Mouse (Mus musculus) lung, postnatal 25 days (tissue): ENCODE results near the gene Zdhhc14.
"Not testable (repeated sequence)": the region's sequence is repeated elsewhere in the genome, so short reads cannot be mapped to it uniquely, and the experiment has no call there.

Experiments used
- DNase-seq: peaks from one replicate; pipeline ENCODE4 v3.0.0; 2022; ENCODE audit warnings: low spot score

Zdhhc14 gene

DNA sequence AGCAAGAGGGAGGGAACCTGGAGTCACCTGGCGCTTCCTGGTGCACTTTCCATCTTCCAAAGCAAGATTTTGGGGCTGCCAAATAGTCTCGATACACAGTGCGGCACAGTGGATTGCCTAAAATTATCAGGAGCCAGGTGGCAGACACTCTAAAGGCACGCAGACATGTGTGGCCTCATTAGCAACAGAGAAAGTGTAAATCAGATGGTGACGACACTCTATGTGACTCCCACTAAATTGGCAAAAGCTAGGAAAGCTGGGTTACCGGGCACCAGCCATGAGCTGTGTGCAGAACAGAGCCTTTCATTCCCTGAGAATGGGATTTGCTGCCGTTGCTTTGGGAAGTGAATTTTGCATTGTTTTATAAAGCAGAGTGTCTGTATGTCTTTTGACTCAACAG is 115.0 kb downstream of the Zdhhc14 start:
- no peak for DNase-seq

DNA sequence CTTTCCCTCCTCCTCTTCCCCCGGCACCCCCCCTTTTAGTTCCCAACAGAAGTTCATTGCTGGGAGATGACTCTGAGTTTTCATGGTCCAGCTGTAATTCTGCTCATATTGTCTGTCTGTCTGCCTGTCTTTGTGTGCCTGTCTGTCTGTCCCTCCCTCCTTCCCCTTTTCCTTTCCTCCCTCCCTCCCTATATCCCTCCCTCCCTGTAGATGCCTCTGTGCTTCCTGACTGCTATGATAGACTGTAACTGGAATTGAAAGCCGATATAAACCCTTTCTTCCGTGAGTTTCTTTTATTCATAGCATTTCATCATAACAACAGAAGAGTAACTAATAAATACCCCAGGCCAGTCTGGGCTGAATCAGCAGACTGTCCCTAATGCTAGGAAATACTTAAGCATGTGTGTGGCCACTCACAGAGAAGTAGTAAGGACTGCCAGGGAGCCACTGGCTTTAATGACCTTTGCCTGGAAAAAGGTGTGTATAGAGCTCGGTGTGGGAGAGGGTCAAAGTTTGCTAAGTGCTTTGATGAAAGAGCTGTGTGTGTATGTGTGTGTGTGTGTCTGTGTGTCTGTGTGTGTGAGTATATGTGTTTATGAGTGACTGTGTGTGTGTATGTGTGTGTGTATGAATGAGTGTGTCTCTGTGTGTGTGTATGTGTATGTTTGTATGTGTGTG is 117.7 kb downstream of the Zdhhc14 start:
- no peak for DNase-seq

DNA sequence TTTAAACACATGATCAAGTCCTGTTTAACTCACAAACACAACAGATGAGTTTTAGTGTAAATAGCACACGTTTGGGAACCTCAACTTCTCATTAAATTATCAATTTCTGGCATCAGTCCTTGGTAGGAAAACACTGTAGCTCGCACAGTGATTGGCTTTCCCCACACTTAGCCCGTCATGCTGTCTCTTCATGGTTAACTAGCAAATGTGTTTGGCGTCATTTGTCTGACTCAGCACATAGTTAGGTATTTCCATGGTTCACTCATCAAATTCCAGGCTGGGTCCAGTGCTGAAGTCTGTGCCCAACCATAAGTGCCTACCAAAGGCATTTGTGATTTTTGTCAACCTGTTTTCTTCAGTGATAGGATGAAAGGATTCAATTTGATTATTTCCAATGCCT is 119.9 kb downstream of the Zdhhc14 start:
- no peak for DNase-seq

DNA sequence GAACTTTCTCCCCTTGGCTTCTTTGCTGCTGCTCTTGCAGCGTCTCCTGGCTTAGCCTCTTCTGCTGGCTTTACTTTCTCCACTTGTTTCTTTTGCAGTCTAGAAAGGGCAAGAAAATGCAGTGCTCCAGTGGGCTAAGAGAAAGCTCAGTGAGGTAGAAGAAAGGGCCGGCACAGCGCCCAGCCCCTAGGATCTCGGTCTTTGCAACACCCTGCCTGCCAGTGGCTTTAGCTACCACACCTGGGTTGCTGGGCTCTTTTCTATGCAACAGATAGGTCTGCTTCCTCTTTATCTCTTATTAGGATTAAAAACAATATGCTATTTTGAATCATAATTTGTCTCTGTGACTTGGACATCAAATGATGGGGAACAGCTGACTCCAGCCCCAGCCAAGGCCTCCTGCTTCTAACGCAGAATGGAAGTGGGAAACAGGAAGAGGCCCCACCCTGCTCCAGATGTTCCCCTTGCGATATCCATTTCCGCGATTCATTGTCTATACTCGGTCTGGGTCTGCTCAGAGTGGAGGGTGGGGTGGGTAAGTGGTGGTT is 122.5 kb downstream of the Zdhhc14 start:
- DNase-seq, result peak; percentile 44

DNA sequence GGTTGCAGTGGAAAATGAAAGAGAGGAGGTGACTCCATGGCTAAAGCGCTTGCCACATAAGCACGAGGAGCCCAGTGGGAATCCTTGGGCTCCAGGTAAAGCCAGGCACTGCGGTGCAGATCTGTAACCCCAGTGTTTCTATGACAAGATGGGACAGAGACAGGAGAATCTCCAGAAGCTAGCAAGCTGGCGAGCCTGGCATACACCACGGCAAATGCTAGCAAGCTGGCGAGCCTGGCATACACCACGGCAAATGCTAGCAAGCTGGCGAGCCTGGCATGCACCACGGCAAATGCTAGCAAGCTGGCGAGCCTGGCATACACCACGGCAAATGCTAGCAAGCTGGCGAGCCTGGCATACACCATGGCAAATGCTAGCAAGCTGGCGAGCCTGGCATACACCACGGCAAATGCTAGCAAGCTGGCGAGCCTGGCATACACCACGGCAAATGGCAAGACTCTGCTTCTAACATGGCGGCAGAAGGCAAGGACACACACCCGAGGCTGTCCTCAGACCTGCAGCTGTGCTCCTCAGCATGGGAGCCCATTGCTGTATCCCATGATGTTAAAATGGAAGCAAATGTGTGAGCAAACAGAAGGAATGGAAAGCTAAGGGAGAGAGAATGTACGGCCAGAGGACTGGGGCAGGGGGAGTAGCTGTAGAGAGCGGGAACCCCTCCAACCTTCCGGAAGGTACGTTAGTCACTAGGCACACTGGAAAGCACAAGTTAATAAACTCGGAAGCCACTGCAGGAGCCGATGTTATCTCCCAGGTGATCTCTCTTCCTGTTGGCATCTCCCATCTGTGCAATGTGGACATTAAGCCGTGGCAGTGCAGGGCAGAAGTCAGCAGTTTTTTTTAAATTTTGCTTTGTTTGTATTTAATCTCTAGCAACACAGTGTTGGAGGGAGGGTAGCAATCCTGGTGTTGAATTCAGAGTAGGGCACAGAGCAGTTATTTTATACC is 129.6 kb downstream of the Zdhhc14 start:
- DNase-seq, result no peak

DNA sequence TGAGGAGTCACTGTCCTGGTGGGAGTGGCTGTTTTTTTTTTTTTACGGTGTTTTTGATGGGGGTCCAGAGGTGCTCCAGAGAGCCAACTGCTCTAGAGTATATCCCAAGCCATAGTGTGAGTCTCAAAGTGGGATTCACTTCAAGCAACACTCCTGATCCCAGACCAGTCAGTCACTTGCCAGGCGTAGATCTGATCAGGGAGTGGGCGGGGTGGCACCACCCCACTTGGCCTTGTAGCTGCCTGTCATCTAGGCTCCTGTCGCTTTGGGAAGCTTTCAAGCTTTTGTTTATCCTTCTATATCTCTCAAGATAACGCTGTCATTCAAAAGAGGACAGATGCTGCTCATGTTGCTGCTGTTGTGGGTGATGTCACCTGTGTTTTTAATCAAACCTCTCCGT is 130.4 kb downstream of the Zdhhc14 start:
- DNase-seq, result no peak

DNA sequence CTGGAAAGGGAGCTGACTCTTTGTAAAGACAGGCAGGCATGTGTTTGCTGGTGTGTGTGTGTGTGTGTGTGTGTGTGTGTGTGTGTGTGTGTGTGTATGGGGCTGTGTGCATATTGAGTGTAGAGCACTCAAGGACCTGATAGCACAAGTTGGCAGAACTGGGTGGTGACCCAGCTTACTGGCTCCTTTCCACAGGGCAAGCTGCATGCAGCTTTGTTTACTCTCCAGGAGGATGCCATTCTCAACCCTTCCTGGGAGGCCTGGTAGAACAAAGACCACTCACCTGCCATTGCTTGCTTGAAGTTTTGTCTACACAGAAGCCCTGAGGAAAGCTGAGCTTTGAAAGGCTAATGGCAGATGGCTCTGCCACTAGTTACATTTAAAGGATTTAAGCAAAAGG is 130.8 kb downstream of the Zdhhc14 start:
- DNase-seq, result peak; percentile 42

DNA sequence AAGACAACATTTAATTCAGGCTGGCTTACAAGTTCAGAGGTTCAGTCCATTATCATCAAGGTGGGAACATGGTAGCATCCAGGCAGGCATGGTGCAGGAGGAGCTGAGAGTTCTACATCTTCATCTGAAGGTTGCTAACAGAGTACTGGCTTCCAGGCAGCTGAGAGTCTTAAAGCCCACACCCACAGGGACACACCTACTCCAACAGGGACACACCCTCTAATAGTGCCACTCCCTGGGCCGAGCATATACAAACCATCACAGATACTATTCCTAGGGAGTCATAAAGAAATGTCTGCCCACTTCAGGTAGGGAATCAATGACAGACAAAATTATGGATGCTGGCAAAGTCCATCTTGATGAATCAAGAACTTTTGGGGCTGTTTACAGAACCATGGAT is 132.5 kb downstream of the Zdhhc14 start:
- not testable (repeated sequence) for DNase-seq

DNA sequence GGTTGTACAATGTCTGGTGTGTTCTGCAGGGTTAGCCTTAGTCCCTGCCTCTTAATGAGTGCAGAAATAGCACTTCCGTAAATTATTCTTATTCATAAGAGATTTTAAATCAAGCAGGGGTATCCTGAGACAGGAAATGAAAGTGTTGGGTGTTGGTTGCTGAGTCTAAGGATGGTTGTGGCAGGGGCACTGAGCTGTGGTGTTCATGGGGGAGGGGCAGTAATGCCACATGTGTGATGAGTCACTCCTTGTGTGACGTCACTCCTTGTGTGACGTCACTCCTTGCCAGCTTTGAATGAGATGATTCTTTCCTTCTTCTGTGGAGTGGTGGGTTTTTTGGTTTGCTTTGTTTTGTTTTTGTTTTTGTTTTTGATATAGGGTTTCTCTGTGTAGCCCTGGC is 134.0 kb downstream of the Zdhhc14 start:
- no peak for DNase-seq

DNA sequence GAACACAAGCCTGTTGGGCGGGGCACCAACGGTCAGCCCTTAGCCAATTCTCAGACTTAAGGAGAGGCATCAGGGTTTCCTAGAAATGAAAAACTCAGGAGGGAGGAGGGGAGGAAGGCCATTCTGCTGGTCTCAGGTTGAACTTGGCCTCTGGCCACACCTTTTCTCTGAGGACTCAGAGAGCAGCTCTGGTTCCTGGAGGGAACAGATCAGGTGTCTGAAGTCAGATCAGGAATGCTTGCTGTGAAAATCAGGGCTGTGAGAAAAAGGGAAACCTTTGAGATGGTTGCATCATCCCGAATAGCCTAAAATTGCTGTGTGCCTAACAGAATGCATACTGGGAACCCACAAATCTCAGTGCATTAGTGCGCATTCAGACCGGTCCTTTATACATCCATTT is 135.3 kb downstream of the Zdhhc14 start:
- DNase-seq, result no peak

DNA sequence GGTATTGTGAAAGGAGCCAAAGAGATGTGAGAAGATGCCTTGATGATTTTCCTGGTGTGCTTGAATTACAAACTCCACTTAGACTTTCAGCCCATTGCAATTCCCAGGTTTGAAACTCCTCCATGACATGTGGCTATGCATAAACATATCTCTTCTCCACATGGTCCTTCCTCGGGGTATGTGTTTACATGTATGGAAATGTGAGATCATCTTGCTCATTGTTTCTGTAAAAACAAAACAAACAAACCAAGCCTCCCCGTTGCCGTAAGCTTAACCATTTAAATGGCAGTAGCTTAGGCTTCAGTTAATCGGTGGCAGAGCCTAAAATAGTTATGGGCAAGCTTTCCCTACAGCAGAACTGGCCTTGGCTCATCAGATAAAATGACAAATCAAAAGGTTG is 137.3 kb downstream of the Zdhhc14 start:
- DNase-seq, result no peak

DNA sequence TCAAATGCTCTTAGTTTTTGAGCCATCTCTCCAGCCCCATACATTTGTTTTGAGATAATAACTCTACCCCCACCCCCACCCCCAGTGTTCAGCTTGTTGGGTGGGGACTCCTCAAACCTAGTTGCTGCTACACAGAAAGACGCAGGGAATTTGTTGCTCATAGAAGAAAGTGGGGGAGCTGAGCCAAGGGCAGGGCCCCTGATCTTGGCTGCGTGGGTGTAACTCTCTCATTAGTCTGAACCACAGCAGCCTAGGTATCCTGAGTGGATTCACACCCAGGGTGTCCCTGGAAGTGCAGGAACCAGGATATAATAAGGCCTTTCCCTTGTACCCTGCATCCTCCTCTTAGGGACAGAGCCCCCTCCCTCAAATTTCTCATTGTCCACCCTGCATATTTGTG is 142.9 kb downstream of the Zdhhc14 start:
- DNase-seq, result no peak

DNA sequence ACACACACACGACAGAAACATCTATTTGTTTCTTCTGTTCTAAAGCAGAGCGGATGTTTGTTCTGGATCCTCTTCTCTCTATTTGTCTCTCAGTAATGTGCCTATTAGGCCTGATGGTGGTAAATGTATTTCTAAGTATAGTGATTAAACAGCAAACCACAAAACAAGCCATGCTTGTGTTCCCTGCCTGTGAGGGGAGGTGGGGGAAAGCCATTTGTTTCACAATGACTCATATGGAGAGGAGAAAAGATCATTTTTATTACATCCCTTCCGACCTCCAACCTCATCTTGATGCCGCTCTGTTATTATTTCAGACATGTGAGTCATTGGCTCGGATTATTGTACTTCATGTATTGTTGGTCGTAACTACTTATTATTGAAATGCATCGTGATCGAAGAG is 149.1 kb downstream of the Zdhhc14 start:
- no peak for DNase-seq

DNA sequence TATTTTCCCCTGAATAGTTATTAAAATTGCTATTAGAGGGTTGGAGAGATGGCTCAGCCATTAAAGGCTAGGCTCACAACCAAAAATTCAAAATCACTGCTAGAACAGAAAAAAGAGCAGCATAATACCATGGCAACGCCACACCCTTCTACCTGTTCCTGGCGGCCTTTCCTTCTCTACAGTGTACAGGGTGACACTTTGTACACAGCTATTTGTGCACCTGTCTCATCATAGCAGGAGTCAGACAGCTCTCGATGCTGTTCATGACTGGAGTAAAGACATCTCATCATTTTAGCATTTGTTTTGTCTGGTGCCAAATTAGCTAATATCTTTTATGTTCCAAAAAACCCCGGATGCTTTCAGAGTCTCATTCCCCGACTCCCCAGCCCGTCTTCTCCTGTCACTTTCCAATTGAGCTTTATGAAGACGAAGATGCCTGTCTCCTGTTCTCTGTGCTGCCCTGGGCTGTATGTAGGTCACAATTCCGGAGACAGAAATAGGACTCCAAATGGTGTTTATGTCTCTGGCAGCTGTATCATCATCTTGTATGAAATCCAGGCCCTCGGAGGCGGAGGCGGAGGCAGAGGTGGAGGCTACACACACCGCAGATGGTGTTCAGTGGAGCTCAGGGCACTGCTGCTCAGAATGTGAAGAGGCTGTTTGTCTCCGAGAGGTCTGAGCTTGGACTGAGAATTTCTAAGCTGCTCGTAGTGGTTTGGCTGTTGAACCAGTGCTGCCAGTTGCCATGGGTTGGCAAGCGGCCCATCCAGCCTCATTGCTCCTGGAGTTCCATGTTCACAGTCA is 150.8 kb downstream of the Zdhhc14 start:
- DNase-seq, result no peak

DNA sequence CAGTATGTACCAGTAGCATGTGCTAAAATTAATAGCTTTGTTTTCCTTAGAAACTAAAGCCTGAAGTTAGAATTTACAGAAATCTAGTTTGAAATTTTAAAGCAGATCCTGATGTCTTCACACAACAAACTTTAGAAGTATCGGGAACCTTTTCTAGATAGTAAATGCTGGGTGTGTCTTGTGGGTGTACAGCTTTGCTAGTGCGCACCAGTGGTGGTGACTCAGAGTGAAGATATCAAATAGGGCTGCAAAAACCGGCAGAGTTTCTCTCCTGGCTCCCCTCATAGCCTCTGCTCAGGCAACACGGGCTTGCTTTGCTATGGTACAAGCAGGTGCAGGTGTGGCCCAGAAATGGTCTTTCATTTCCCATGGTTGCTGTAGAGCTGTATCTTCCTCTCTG is 157.8 kb downstream of the Zdhhc14 start:
- DNase-seq, result no peak

DNA sequence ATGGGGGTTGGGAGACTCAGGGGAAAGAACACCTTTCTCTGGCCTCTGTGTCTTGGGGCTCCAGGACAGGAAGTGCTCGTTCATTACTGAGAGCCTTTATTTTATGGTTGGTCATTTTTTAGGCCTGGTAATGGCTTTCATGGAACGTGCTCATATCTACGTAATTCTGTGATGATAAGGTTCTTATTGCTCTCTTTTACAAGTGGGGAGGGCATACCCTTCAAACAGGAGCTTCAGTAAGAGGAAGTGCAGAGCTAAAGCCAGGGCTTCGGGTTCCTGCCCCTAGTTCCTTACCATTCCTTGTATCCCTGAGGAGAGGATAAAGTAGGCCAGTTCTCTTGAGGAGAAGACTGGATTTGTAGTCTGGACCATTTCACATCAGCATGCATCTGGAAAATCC is 158.3 kb downstream of the Zdhhc14 start:
- no peak for DNase-seq

DNA sequence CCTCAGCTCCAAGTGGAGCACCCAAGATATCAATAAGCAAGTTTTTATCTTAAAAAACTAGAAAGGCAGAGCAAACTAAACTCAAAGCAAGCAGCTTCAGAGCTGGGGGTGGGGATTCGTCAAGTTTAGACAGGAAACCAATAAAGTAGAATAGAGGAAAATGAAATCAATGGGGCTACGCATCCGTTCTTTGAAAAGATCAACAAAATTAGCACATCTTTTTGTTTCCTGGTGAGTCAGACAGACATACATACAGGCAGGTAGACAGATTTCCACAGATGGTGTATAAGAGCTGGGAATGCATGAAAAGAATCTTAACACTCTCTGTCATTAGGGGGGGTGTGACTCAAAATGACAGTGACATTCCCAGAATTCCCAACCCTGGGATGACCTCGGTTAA is 159.2 kb downstream of the Zdhhc14 start:
- no peak for DNase-seq

DNA sequence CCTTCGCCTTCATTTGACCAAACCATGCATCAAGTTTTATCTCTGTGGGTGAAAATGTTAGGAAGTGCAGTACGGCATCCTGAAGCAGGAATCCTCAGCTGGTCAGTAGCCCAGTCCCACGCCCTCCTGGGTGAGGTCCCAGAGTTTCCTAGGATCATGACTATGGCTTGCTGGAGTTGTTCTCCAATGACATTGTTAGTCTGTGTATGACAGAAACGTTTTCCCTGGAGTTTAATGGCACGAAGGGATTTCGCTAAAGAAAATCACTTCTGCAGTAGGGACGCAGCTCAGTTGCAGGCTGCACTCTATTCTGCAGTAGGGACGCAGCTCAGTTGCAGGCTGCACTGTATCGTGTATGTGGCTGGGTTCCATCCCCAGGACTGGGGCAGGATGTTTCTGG is 161.6 kb downstream of the Zdhhc14 start:
- no peak for DNase-seq

DNA sequence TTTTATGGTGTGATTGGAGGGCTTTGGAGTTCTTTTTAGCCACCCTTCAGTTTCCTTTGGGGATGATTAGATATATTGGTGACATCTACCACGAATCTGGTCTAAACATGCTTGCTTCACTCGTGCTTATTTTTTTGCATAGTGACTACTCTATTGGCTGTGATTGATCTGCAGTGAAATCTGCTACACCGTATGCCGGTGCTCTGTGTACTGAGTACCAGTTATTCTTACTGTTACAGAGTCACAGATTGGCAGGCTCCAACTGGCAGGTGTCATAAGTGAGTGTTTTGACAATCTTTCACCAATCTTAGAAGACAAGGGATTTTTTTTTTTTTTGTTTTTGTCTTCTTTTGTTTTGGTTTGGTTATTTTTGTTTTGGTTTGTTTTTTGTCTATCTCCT is 163.2 kb downstream of the Zdhhc14 start:
- DNase-seq, result no peak

DNA sequence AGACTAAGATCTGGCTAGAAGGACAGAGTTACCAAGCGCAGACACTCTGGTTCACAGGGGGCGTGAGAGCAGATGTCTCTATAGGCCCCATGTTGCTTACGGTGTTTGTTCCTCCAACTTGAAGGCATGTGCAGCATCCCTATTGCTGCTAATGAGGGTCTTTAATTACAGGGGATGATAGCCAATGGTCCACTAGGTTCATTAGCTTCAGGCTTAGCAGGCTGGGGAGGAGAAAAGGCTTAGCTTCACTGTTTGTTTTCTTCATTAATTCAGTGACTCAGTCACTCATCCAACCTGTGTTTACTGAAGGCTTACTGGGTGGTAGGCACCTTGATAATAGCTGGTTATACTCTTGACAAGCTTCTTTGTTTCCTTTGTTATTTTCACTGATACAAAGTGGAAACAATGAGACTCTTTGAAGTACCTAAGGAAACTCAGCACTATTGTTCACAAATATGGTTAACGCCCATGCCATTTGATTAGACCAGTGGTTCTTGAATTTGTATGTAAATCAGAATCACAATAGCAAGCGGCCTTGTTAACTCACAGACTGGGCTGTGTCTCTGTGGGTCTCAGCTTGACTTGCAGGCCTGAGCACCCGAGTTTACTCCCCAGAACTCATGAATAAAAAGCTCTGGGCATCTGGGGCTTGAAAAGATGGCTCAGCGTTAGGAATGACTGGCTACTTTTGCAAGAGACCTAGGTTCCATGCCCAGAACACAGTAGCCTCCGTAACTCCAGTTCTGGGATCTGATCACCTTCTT is 168.1 kb downstream of the Zdhhc14 start:
- DNase-seq, result no peak

DNA sequence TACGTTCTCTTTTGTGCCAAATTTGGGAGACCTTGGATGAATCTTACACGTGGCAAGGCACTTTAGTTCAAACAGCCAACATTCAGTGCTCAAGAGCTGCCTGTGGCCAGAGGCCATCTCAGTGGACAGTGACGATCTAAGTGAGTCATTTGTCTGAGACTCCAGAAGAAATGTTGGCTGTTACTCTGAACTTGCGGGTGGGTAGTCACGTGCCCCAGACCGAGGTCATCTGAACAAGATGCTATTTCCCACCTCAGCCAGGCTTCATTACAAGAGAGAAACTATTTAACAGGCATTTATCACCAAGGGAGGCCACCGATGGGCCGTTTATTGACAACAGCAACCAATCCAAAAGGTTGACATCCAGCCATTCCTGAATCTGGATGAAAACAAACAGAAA is 174.3 kb downstream of the Zdhhc14 start:
- DNase-seq, result no peak

DNA sequence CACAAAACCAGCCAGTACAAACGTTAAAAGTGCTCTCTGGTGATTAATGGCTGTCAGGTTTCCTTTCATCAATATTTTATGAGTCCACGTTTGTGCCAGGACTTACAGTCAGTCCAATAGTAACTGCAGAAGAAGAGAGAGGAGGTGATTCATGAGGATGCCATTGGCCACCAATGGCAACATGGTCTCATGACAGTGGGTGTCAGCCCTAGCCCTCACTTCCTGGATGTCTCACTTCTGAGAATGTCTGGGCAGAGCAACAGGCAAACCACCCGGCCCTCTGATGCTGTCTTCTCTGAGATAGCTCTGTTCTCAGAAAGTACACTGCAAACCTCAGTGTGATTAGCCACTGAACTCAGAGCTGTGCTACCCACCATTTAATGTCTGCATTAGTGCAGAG is 176.1 kb downstream of the Zdhhc14 start:
- no peak for DNase-seq
